Mouse (Mus musculus) E14TG2a.4 (cell line): ENCODE data around the gene Rbm3.

ENCODE experiments used
- CTCF ChIP-seq: conservative IDR thresholded peaks from 2 replicates; pipeline ENCODE4 v1.5.1; 2014; ENCODE audit warnings: low read length
- NANOG ChIP-seq: IDR thresholded peaks from 2 replicates; pipeline ENCODE4 v1.6.1; 2014; ENCODE audit warnings: borderline replicate concordance, low read length, mixed read lengths

GRCm38 (mm10) chrX:8115275-8115674 is 30.4 kb downstream of the Rbm3 start:
- 0 out of 2 replicates have a peak, but pooled peaks have one; percentile 10 for TF ChIP-seq CTCF
- no peak for TF ChIP-seq NANOG
